Mouse (Mus musculus): ENCODE data around the gene Olfr73. TPM values are rescaled to one million over a fixed set of nuclear protein-coding genes. Genes with fewer than 3 reads are reported as not detected.
"Not testable (repeated sequence)": the region's sequence is repeated elsewhere in the genome, so short reads cannot be mapped to it uniquely, and the experiment has no call there.

Gene Olfr73
- total RNA-seq (2014; rRNA removed) = not detected in 2 replicates
- polyA plus RNA-seq (2015; fragmentation: Nextera tagmentation; extraction: Ambion mirVana) = not detected in 2 replicates

- DNase-seq (ENCODE audit: low spot score) = no peak
- H3K4me3 ChIP-seq (ENCODE audit: low read depth, low read length) = no peak within 1 kb of the TSS
- no peaks in the 10 kb centered on the region for H3K4me1 ChIP-seq (ENCODE audit: insufficient read depth, low read length)
- no peaks in the 10 kb centered on the region for H3K36me3 ChIP-seq (ENCODE audit: insufficient read depth, low read length)
- no peak for ATAC-seq (ENCODE audit: low FRiP score)
- no peak within 1 kb of the TSS for H3K4me2 ChIP-seq (ENCODE audit: low read depth, low read length, poor library complexity, severe bottlenecking)
- no peaks in the 10 kb centered on the region for H3K27me3 ChIP-seq (ENCODE audit: insufficient read depth, low read length)
- H3K27ac ChIP-seq (ENCODE audit: low read depth, low read length) = no peak within 1 kb of the TSS
- TF ChIP-seq CTCF (IDR thresholded peaks at IDR 0.05) = no peak
- H3K9me3 ChIP-seq (ENCODE audit: low read length) = no peaks in the 10 kb centered on the region
- no peak within 1 kb of the TSS for H3K9ac ChIP-seq (replicated peaks; ENCODE audit: low read length, poor library complexity, severe bottlenecking)
These were observed at the start of gene Olfr73 for GRCm38 (mm10) chr2:88037599-88037998. TSS of gene Olfr73 (minus strand) at chr2:88037699.

GRCm38 (mm10) chr2:88071730-88072129 lies 34.2 kb upstream of the Olfr73 start, which contains the start of gene Olfr1163:
TSS of gene Olfr1163 (minus strand) at chr2:88071830.
- H3K9ac ChIP-seq (replicated peaks; ENCODE audit: low read length, poor library complexity, severe bottlenecking) = no peak within 1 kb of the TSS
- H3K4me2 ChIP-seq (ENCODE audit: low read depth, low read length, poor library complexity, severe bottlenecking) = no peak within 1 kb of the TSS
- no peak within 1 kb of the TSS for H3K27ac ChIP-seq (ENCODE audit: low read depth, low read length)
- no peak within 1 kb of the TSS for H3K4me3 ChIP-seq (ENCODE audit: low read depth, low read length)
- H3K4me1 ChIP-seq (ENCODE audit: insufficient read depth, low read length) = no peaks in the 10 kb centered on the region
- H3K9me3 ChIP-seq (ENCODE audit: low read length) = no peaks in the 10 kb centered on the region
- no peak for TF ChIP-seq CTCF (IDR thresholded peaks at IDR 0.05)
- H3K36me3 ChIP-seq (ENCODE audit: insufficient read depth, low read length) = no peaks in the 10 kb centered on the region
- H3K27me3 ChIP-seq (ENCODE audit: insufficient read depth, low read length) = no peaks in the 10 kb centered on the region
- no peak for ATAC-seq (ENCODE audit: low FRiP score)
- DNase-seq (ENCODE audit: low spot score) = no peak

- H3K4me3 ChIP-seq (ENCODE audit: low read depth, low read length) = no peak overlapping the region
- no peaks in the 10 kb centered on the region for H3K36me3 ChIP-seq (ENCODE audit: insufficient read depth, low read length)
- H3K4me1 ChIP-seq (ENCODE audit: insufficient read depth, low read length) = no peaks in the 10 kb centered on the region
- H3K4me2 ChIP-seq (ENCODE audit: low read depth, low read length, poor library complexity, severe bottlenecking) = no peak overlapping the region
- H3K27ac ChIP-seq (ENCODE audit: low read depth, low read length) = no peak overlapping the region
- DNase-seq (ENCODE audit: low spot score) (no peak), ATAC-seq (ENCODE audit: low FRiP score) (no peak)
- 68% methylated on average over 2 of the region's 2 CpGs for WGBS
- H3K9me3 ChIP-seq (ENCODE audit: low read length) = no peaks in the 10 kb centered on the region
- TF ChIP-seq CTCF (IDR thresholded peaks at IDR 0.05) = no peak
- H3K9ac ChIP-seq (replicated peaks; ENCODE audit: low read length, poor library complexity, severe bottlenecking) = no peak overlapping the region
- H3K27me3 ChIP-seq (ENCODE audit: insufficient read depth, low read length) = no peaks in the 10 kb centered on the region
These were observed 26.1 kb upstream of the Olfr73 start for GRCm38 (mm10) chr2:88063587-88063986.

- ATAC-seq (ENCODE audit: low FRiP score) (no peak), DNase-seq (ENCODE audit: low spot score) (no peak)
- no peaks in the 10 kb centered on the region for H3K27me3 ChIP-seq (ENCODE audit: insufficient read depth, low read length)
- H3K4me2 ChIP-seq (ENCODE audit: low read depth, low read length, poor library complexity, severe bottlenecking) = no peak within 1 kb of the TSS
- no peak within 1 kb of the TSS for H3K4me3 ChIP-seq (ENCODE audit: low read depth, low read length)
- H3K9me3 ChIP-seq (ENCODE audit: low read length) = no peaks in the 10 kb centered on the region
- H3K27ac ChIP-seq (ENCODE audit: low read depth, low read length) = no peak within 1 kb of the TSS
- H3K36me3 ChIP-seq (ENCODE audit: insufficient read depth, low read length) = no peaks in the 10 kb centered on the region
- no peak for TF ChIP-seq CTCF (IDR thresholded peaks at IDR 0.05)
- no peaks in the 10 kb centered on the region for H3K4me1 ChIP-seq (ENCODE audit: insufficient read depth, low read length)
- 65% methylated on average over 1 of the region's 1 CpGs for WGBS
- no peak within 1 kb of the TSS for H3K9ac ChIP-seq (replicated peaks; ENCODE audit: low read length, poor library complexity, severe bottlenecking)
These were observed 13.5 kb upstream of the Olfr73 start, which contains the start of gene Olfr1162 for GRCm38 (mm10) chr2:88051029-88051428. TSS of gene Olfr1162 (minus strand) at chr2:88051129.

GRCm38 (mm10) chr2:88022474-88022873 lies 15.0 kb downstream of the Olfr73 start, which contains the start of gene Olfr1161:
TSS of gene Olfr1161 (plus strand) at chr2:88022774.
- not testable (repeated sequence) for H3K4me2 ChIP-seq (ENCODE audit: low read depth, low read length, poor library complexity, severe bottlenecking); H3K4me3 ChIP-seq (ENCODE audit: low read depth, low read length); H3K27ac ChIP-seq (ENCODE audit: low read depth, low read length); H3K4me1 ChIP-seq (ENCODE audit: insufficient read depth, low read length); H3K36me3 ChIP-seq (ENCODE audit: insufficient read depth, low read length); H3K9me3 ChIP-seq (ENCODE audit: low read length); ATAC-seq (ENCODE audit: low FRiP score); H3K27me3 ChIP-seq (ENCODE audit: insufficient read depth, low read length); H3K9ac ChIP-seq (replicated peaks; ENCODE audit: low read length, poor library complexity, severe bottlenecking); DNase-seq (ENCODE audit: low spot score)
- WGBS = 87% methylated on average over 1 of the region's 1 CpGs

- H3K9ac ChIP-seq (replicated peaks; ENCODE audit: low read length, poor library complexity, severe bottlenecking) = no peak within 1 kb of the TSS
- H3K36me3 ChIP-seq (ENCODE audit: insufficient read depth, low read length) = no peaks in the 10 kb centered on the region
- no peak for TF ChIP-seq CTCF (IDR thresholded peaks at IDR 0.05)
- no peak within 1 kb of the TSS for H3K4me2 ChIP-seq (ENCODE audit: low read depth, low read length, poor library complexity, severe bottlenecking)
- DNase-seq (ENCODE audit: low spot score) (no peak), ATAC-seq (ENCODE audit: low FRiP score) (no peak)
- no peaks in the 10 kb centered on the region for H3K9me3 ChIP-seq (ENCODE audit: low read length)
- no peaks in the 10 kb centered on the region for H3K27me3 ChIP-seq (ENCODE audit: insufficient read depth, low read length)
- H3K4me1 ChIP-seq (ENCODE audit: insufficient read depth, low read length) = no peaks in the 10 kb centered on the region
- H3K4me3 ChIP-seq (ENCODE audit: low read depth, low read length) = no peak within 1 kb of the TSS
- no peak within 1 kb of the TSS for H3K27ac ChIP-seq (ENCODE audit: low read depth, low read length)
These were observed 29.8 kb downstream of the Olfr73 start, which contains the start of gene Olfr1160 for GRCm38 (mm10) chr2:88007515-88008318. TSS of gene Olfr1160 (minus strand) at chr2:88008268.
